Mouse (Mus musculus) gastrocnemius, postnatal 10 days (tissue): ENCODE measurements at regions not wholly inside any gene's neighbourhood (a gene's known extent, or its start where the extent isn't known, plus 50 kb on each side); places are given as distances from the start of the nearest gene placed in this dataset.

Experiments used
- DNase-seq: peaks from one replicate; pipeline ENCODE4 v3.0.0; 2021; ENCODE audit warnings: mixed read lengths

GRCm38 (mm10) chr13:111940796-111941513, 132.2 kb upstream of the Map3k1 start:
- DNase-seq = no peak

DNA sequence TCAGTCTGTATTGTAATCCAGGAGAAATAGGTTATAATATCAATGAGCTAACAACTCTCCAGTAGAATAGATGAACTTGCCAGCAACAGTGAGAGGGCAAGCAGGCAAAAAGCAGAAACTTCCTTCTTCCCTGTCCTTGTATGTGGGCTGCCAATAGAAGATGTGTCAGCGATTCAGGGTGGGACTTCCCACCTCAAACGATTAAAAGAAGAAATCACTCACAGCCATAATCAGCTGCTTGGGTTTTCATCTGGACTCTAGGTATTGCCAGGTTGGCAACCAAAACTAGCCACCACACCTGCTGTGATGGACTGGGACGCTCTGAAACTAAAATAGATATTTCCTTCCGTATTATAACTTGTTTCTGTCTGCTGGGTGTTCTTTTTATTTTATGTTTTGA, 133.2 kb upstream of the Map3k1 start:
- DNase-seq = no peak

DNA sequence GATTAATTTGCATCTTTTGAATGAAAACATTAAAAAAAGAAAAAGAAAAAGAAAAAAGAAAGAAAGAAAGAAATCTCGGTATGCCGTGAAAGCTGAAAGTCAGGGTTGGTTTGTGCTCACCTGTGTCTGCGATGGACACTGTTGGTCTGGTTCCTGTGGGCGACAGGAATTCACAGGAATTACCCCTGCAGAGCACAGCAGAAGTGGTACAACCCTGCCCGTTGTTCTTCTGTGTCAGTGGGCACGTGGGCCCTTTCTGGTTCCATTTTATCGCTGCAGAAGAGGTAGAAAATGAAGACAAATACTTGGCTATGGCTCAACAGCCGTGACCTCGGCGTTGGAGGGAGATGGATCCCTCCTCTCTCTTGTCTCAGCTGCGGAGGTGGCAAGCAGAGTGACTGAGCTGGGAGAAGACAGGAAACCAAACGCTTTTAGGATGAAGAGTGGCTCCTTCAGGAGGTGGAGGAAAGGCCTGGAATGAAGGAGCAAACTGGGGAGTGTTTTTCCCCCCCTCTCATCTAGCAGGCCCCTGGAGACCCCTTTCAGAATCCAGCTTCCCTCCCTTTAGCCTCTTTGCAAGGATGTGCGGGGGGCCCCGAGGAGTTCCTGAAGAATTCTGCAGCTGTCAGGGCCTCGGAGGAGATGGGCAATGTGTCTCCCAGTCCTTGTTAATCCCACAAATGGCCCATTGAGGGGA, 134.7 kb upstream of the Map3k1 start:
- no peak for DNase-seq

GRCm38 (mm10) chr13:111944089-111944406, 135.3 kb upstream of the Map3k1 start:
- no peak for DNase-seq

DNA sequence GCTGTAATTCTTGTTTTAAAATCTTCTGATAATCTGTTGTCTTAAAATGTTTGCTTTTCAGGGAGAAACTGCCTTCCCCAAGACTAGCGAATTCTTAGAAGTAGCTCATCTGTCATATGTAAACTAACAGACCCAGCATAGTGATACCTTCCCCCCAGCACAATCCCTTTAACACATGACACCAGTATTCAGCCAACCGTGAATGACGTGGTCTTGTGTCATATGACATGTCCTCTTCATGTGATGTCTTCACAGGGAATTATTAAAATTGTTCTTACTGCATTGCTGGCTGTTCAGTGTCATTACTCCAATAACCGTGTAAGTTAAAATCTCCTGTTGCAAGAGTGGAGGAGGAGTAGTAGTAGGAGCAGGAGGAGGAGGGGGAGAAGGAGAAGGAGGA, 137.5 kb upstream of the Map3k1 start:
- DNase-seq = no peak

- DNase-seq = no peak
These were observed 138.0 kb upstream of the Map3k1 start for GRCm38 (mm10) chr13:111946811-111947210.

- DNase-seq = no peak
These were observed 139.6 kb upstream of the Map3k1 start for GRCm38 (mm10) chr13:111948395-111948794.

- DNase-seq = no peak
These were observed 141.2 kb upstream of the Map3k1 start for GRCm38 (mm10) chr13:111950042-111950441.

GRCm38 (mm10) chr13:111953860-111954519, 145.2 kb upstream of the Map3k1 start:
- no peak for DNase-seq

DNA sequence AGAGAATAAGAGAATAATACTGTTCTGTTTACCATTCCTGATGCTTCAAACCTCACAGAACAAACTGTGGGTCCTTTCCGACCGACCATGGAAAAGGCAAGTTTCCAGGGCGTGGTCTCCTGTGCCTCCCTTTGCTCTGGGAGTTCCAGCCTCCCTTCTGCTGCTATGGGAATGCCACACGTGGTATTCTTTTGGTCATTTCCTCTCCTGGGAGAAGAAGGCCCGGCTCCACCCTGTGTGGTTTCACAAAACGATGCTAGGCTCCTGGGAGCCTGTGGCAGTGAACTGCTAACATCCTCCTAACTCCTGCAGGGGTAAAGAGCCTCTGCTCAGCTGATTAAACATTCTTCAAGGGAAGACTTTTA, 145.7 kb upstream of the Map3k1 start:
- peak; percentile 16 for DNase-seq

- no peak for DNase-seq
These were observed 148.3 kb upstream of the Map3k1 start for GRCm38 (mm10) chr13:111957118-111957517.

DNA sequence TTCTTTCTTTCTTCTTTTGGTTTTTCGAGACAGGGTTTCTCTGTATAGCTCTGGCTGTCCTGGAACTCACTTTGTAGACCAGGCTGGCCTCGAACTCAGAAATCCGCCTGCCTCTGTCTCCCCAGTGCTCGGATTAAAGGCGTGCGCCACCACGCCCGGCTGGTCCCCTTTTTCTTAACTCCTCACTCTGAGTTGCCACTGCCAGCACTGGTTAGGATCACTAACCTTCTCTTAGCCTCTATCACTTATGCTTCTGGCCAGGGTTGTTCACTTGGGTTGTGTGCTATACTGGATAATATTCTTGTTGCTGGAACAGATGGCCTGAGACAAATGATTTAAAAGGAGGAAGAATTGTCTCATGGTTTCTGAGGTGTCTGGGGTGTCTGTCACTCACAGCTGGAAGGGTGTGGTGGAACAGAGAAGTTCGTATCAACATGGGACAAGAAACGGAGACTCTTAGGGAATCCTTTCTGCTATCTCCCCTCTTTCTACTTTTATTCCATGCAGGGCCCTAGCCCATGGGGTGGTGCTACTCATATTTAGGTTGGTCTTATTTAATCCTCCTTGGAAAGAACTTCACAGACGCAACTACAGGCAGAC, 149.0 kb upstream of the Map3k1 start:
- no peak for DNase-seq

GRCm38 (mm10) chr13:111958421-111958820, 149.6 kb upstream of the Map3k1 start:
- no peak for DNase-seq

DNA sequence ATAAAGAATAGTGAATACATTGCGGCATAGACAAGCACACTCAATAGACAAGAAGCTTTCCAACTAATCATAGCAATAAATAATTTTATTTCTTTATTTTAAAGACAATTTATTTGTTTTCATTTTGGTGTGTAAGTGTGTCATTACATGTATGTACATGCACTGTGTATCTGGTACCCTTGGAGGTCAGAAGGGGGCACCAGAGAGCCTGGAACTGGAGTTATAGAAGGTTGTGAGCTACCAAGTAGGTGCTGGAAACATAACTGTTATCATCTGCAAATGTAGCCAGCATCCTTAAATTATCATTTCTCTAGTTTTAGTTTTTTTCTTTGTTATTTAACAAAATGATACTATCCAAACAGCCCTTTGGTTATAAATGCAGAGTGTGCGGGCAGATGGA, 151.2 kb upstream of the Map3k1 start:
- no peak for DNase-seq

DNA sequence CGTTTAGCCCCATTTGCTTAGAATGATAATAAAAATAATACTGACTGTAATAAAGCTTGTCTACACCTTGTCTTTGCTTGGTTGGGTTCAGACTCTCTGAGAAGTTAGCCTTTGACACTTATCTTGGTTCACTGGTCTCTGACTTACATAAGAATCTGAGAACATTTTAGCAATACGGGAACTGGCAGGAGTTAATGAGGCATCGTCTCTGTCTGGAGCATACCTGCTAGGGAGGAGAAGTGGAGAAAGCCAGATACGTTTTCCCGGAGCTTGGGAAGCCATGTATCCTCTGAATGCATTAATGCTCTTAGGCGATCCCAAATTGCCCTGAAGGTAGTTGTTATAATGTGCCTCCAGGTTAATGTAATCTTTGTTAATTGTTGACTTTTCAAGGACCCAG, 152.6 kb upstream of the Map3k1 start:
- DNase-seq = no peak

- DNase-seq = no peak
These were observed 153.4 kb upstream of the Map3k1 start for GRCm38 (mm10) chr13:111962155-111962554.

GRCm38 (mm10) chr13:111966113-111966512, 157.3 kb upstream of the Map3k1 start:
- no peak for DNase-seq

- DNase-seq = no peak
These were observed 157.8 kb upstream of the Map3k1 start for GRCm38 (mm10) chr13:111966627-111967026.

DNA sequence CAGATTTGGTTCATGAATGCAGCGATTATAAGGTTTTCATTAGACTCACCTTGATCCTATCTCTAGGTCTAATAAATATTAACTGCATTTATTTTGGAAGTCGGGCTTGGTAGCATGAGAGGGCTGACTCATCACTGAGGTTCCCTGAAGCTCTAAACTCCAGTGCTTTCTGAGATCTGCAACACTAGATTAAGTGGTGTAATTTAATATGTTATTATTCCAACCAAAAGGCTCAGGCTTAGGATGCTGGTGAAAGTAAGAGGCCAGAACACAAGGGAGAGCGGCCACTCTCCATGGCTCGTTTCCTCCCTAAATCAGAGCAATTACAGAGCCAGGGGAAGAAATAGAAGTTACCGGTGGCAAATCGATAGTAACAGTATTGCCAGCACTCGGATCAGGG, 159.4 kb upstream of the Map3k1 start:
- DNase-seq = no peak

- DNase-seq = no peak
These were observed 165.5 kb upstream of the Map3k1 start for GRCm38 (mm10) chr13:111974282-111974681.

- no peak for DNase-seq
These were observed 166.8 kb upstream of the Map3k1 start for GRCm38 (mm10) chr13:111975549-111975948.

DNA sequence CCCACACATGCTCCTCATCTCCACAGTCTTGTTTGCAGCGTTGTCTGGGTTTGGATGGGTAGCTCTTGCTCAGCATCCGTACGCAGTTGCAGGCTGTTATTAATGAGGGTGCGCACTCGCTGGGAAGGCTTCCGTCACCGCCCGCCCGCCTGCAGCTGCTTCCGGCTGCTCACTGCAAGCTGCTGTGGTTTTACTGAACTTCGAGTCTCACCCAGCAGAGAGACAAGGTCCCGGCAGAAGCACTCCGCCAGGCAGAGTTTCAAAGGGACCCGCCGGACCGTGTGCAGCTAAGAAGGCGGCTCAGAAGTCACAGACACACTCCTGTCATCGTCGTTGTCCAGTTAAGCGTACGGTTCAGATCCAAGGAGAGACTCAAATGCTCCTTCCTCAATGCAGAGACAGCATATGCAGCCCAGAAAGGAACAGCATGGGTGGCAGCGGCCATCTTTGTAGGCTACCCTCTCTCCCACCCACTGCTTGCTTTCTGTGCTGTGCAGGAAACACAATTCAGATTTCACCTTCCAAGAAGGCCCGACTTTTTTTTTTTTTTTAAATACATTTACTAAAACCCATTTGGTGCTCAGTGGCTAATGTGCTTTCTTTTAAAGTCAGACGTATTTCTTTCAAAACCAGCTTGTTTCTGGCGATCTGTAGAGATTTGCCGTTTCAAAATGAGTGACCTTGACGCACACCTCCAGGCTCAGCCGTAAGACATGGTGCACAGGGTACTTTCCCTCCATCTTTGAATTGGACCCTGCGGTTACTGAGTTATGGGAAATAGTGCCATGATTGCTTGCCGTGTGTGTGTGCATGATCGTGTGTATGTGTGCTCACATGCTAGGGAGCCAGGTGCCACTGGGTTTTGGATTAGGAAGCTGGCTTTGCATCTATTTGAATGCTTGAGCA, 169.2 kb upstream of the Map3k1 start:
- no peak for DNase-seq
